Mouse (Mus musculus) adrenal gland, adult (tissue): ENCODE data around the gene Prkag2.

ENCODE experiments used
- DNase-seq, 2 experiments: peaks; one replicate each; pipeline ENCODE4 v3.0.0; 2022 to 2023; ENCODE audit warnings: low spot score in 1 of 2; ENCODE audit not compliant: inconsistent age in 2 of 2

Prkag2 gene

GRCm38 (mm10) chr5:25053971-25054658, 46.3 kb downstream of the Prkag2 start:
- DNase-seq: peak; percentile 84 to 92

GRCm38 (mm10) chr5:25050827-25051226, 49.6 kb downstream of the Prkag2 start:
- DNase-seq: no peak

- no peak for DNase-seq
Observed at GRCm38 (mm10) chr5:25047670-25048069, 52.8 kb downstream of the Prkag2 start.

GRCm38 (mm10) chr5:25046762-25047161, 53.7 kb downstream of the Prkag2 start:
- no peak for DNase-seq

- DNase-seq: no peak
Observed at GRCm38 (mm10) chr5:25044007-25044406, 56.4 kb downstream of the Prkag2 start.

- DNase-seq: no peak
Observed at GRCm38 (mm10) chr5:25041947-25042346, 58.5 kb downstream of the Prkag2 start.

GRCm38 (mm10) chr5:25041307-25041706, 59.1 kb downstream of the Prkag2 start:
- DNase-seq: peak in 1 of 2 experiments; percentile 66

GRCm38 (mm10) chr5:25040903-25041302, 59.5 kb downstream of the Prkag2 start:
- no peak for DNase-seq

GRCm38 (mm10) chr5:25038827-25039226, 61.6 kb downstream of the Prkag2 start:
- DNase-seq: no peak

GRCm38 (mm10) chr5:25035391-25035790, 65.1 kb downstream of the Prkag2 start:
- DNase-seq: no peak

GRCm38 (mm10) chr5:25031456-25031856, 69.0 kb downstream of the Prkag2 start:
- DNase-seq: no peak

GRCm38 (mm10) chr5:25031037-25031436, 69.4 kb downstream of the Prkag2 start:
- no peak for DNase-seq

- peak; percentile 67 to 76 for DNase-seq
Observed at GRCm38 (mm10) chr5:25030276-25030681, 70.2 kb downstream of the Prkag2 start.

- peak in 1 of 2 experiments; percentile 53 for DNase-seq
Observed at GRCm38 (mm10) chr5:25027673-25028072, 72.8 kb downstream of the Prkag2 start.

GRCm38 (mm10) chr5:25025309-25026019, 75.0 kb downstream of the Prkag2 start:
- DNase-seq: peak; percentile 44 to 70

GRCm38 (mm10) chr5:25022904-25023303, 77.5 kb downstream of the Prkag2 start:
- peak; percentile 50 to 85 for DNase-seq

GRCm38 (mm10) chr5:25019221-25019620, 81.2 kb downstream of the Prkag2 start:
- no peak for DNase-seq

GRCm38 (mm10) chr5:25012134-25012533, 88.3 kb downstream of the Prkag2 start:
- DNase-seq: no peak

GRCm38 (mm10) chr5:25011019-25011485, 89.4 kb downstream of the Prkag2 start:
- DNase-seq: peak; percentile 81 to 95

- DNase-seq: peak; percentile 89 to 96
Observed at GRCm38 (mm10) chr5:25010438-25010892, 90.0 kb downstream of the Prkag2 start.

GRCm38 (mm10) chr5:25009770-25010169, 90.7 kb downstream of the Prkag2 start:
- DNase-seq: no peak

GRCm38 (mm10) chr5:25008966-25009365, 91.5 kb downstream of the Prkag2 start:
- no peak for DNase-seq
